Mouse (Mus musculus) lung, postnatal 14 days (tissue): ENCODE measurements at regions not wholly inside any gene's neighbourhood (a gene's known extent, or its start where the extent isn't known, plus 50 kb on each side); places are given as distances from the start of the nearest gene placed in this dataset.

Experiments
- DNase-seq: peaks from one replicate; pipeline ENCODE4 v3.0.0; 2021

- peak; percentile 4 for DNase-seq
Observed at GRCm38 (mm10) chr13:52702201-52702611, 119.2 kb downstream of the Syk start.

DNA sequence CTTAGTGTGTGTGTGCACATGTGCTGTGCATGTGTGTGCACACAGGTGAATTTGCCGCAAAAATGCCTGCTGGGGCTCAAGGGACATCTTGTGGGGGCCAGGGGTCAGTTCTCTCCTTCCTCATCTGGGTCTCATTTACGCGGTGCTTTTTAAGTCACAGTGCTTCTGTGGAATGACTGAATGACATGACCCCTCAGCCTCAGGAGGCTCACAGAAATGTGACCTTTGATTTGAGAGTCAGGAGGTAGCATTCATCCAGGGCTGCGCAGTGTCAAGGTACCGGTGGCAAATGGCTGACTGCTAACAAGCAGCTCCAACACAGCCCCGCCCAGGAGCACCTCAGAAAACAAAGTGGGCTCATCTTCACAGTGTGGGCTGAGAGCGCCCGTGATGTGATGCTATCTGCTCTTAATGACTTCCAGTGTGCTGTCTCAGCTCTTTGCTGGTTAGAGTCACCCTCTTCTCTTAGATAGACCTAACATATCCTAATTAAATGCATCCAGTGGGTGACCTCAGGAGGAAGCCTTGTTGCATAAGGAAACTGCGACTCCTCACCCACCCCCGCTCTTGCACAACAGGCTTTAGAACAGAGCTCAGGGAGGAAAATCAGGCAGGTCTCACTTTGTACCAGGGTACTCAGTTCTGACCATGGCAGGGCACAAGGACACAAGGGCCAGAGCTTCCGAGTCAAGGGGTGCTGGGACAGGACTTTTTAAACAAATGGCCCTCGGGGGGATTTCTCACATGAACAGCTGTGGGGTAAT lies 120.6 kb downstream of the Syk start:
- DNase-seq, result peak; percentile 17

- DNase-seq, result peak; percentile 11
Observed at GRCm38 (mm10) chr13:52704673-52705072, 121.7 kb downstream of the Syk start.

DNA sequence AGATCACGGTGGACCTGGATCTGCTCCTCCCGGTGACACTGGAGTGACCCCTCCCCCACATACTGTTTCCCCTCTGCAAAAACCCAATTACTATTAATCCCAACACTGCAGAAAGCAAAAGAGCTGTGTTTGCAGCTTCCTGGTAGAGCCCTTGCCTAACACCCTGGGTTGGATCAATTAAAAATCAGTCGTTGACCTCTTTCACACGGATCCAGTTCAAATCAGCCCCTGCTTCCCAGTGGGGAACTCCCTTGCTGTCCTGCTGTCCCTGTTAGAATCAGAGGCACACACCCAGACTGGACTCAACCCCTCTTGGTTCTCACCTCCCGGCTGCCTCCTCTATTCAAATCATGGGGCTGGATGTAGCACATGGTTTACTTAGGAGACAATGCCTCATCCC lies 126.6 kb downstream of the Syk start:
- DNase-seq, result no peak

DNA sequence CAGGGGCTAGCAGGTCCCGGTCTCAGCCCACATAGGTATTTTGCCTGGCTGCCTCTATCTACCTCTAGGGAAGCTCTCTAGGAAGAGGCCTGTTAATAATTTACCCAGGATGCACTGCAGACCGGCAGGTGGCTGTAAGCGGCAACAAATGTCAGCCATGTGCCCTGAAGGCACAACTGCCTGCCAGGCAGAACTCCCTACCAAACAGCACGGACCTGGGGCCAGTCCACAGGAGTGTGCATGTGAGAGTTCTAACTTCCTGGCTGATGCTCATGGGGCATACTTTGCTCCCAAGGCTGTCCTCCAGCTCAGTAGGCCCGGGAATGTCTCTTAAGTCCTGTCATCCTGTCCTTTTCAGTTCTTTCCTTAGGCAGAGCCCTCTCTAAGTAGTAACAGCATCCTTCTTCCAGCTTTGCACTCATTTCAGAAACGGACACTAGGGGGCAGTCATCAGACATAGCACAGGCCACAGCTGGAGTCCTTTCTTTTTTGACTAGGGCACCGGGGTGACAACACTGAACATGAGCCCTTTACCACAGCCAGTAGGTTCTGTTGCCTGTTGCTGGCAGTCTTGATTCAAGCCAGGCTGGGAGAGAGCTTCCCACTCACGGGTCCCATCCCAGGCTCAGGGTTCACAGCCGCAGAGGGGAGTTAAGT lies 128.9 kb downstream of the Syk start:
- DNase-seq, result peak; percentile 90

DNA sequence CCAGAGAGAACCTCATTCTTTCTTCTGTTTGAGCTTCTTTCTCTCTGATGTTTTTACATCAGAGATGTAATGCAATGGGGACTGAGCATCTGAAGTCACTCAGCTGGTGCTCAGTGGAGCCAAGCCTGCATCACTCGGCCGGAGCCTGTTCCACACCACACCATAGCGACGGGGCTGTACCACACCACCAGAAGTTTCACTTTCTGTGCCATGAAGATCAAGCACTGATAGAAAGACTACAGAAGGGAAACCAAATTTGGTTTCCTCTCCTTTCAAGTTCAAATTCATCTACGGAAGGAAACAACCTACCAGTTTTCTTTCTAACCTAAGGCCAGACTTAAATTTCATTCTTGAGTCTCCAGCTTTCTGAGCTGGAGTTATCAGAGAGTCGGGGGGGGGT lies 138.5 kb downstream of the Syk start:
- no peak for DNase-seq

- DNase-seq, result no peak
Observed at GRCm38 (mm10) chr13:52722718-52723117, 139.7 kb downstream of the Syk start.

DNA sequence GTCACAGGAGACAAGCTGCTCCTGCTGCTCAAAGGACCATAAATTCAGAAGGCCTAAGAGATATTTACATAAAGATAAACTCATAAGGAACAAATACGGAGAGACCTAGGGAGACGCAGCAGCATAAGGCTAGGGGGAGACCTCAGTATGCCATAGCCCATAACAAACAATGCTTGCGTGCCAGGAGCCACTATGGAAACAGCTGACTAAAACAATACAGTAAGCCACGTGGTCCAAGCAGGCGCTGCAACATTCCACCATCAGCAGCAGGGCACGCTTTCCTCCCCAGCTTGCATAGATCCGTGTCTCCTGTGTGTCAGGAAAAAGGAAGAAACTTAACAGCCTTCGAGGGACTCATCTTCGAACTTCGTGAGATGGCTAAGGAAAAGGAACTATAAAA lies 143.1 kb downstream of the Syk start:
- DNase-seq, result no peak

GRCm38 (mm10) chr13:52726525-52726924 lies 143.6 kb downstream of the Syk start:
- no peak for DNase-seq

DNA sequence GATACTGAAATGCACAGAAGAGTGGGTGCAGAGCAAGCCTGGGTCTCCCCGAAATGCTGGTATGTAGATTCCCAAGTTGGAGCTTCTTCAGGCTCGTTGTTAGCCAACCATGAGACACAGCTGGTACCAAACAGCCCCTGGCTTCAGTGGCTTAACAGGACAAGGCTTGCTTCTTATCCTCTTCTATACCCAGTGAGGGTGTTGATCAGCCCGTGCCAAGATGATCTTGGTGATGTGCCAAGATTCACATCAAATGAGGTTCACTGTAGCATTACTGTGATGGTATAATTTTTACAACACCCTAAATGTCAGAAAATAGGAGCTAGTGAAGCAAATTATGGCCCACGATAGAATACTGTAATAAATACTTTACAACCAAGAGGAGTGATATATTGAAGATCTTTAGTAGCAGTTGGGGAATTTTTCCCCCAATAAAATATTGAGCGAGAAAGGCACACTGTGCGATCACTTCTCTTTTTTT lies 152.5 kb downstream of the Syk start:
- DNase-seq, result no peak

DNA sequence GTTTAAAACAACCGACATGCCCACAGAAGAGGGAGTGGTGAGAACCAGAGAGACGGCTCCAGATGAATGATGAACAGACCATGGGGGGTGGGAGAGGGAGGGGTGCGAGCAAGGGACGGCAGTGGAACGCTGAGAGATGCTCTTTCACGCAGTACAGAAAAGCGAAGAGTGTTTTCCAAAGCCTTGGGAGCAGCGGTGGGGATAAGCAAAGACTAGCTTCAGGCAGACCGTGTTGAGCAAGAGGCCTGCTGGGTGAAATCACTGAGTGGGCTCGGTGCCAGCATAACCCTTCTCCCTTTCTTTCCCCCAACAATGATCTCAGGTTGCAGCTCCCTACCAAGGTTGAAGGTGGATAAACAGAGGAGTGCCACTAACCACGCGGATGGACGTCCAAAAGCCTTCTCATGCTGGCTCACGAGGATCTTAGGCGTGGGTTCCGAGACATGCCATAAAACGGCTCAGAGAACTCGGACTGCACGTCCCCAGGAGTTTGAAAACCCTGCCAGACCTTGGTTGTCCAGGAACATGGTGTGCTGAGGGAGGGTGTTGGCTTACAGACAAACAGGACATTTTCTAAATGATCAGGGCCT lies 153.1 kb downstream of the Syk start:
- DNase-seq, result peak; percentile 53

GRCm38 (mm10) chr13:52738095-52738660 lies 155.2 kb downstream of the Syk start:
- DNase-seq, result no peak

- DNase-seq, result no peak
Observed at GRCm38 (mm10) chr13:52741371-52741770, 158.4 kb downstream of the Syk start.

DNA sequence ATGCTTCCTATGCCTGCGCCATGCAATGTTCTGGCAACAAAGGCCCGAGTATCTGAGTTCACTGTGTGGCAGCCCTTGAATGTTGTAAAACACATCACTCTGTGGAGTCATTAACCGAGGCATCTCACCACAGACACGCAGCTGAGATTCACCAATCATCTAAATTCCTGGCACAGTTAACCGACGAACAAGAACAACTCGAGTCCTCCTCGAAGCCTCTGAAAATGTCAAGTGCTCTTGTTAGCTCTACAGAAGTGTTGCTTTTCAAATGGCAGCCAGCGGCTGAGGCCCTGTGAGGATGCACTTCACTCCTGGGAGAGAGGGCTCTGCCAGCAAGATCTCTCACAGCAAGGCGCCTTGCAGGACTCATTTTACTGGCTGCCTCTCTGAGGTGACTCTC lies 173.0 kb downstream of the Syk start:
- peak; percentile 51 for DNase-seq

DNA sequence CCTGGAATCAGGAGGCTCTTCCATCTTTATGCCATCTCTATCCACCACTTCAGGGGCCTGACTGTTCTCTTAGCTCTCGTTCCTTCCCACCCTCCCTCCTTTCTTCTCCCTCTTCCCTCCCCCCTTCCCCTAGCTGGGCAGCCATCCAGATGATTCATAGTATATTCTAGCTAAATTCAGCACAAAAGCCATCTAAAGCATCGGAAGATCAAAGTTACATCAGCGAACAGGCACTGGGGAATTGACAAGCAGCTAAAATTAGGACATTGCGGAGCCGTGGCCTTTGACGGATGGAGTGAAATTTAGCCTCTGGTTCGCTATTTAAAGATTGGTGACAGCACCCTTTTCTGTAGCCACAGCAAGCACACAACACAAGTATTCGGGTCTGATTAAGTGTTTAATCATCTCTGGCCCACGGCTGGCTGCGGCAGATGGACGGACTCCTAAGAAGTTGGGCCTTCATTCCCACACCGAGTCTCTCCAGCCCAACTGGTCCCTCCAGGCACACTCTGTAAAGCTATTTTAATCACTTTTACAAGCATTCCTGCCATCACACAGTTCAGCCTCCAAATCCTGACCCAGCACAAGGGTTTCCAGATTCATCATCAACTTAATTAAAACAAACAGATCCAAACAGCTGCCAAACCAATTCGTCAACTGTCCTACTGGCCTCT lies 163.8 kb downstream of the Auh start:
- peak; percentile 74 for DNase-seq

DNA sequence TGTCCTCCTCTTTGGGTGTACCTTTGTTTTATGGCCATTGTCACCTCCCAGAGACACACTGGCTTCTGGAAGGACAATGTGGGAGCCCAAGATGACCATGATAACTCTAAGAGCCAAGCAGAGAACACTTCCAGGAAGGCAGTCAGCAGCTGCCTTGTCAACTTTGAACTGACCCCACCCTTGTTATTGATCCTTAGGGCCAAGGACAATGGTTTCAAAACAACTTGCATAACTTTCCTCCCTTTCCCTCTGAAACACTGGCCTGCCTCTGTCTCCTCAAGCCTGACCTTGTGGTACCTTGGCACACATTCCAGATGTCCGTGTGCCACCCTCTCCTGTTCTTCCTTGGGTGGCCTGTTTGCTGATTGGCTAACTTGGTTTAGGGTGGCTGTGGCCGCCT lies 163.2 kb downstream of the Auh start:
- no peak for DNase-seq

- DNase-seq, result no peak
Observed at GRCm38 (mm10) chr13:52769956-52770355, 159.5 kb downstream of the Auh start.

DNA sequence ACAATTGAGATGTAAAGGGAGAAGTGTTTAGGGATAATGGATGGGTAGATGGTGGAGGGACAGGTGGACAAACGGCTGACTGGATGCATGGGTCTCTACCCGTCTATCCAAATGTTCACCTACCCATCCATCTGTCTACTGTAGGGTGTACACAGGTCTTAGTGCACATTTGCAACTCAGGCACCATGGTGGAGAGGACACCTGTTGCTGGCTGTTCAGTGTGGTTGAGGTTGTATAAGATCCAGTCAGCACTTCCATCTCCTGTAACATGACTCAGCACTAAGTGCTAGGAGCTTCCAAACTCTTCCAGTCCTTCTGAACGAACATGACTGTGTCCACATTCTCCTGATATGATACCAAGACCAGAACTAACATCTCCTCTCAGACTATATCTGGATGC lies 158.0 kb downstream of the Auh start:
- no peak for DNase-seq

DNA sequence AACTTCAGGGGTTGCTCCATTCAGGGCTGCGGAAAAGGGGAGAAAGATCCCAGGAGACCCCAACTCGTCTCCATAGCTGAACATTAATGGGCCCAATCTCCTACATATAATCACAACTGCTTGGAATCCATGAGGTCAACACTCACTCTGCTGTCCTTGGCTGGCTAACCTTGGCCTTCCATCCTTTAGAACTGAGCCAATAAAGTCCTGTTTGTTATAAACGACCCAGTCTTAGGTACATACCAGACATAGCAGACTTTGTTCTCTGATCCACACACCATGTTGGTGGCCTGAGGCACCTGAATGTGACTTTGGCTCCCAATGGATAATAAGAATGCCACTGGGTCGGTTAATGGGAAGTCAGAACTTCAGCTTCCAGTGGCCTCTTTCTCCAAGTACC lies 157.4 kb downstream of the Auh start:
- no peak for DNase-seq

DNA sequence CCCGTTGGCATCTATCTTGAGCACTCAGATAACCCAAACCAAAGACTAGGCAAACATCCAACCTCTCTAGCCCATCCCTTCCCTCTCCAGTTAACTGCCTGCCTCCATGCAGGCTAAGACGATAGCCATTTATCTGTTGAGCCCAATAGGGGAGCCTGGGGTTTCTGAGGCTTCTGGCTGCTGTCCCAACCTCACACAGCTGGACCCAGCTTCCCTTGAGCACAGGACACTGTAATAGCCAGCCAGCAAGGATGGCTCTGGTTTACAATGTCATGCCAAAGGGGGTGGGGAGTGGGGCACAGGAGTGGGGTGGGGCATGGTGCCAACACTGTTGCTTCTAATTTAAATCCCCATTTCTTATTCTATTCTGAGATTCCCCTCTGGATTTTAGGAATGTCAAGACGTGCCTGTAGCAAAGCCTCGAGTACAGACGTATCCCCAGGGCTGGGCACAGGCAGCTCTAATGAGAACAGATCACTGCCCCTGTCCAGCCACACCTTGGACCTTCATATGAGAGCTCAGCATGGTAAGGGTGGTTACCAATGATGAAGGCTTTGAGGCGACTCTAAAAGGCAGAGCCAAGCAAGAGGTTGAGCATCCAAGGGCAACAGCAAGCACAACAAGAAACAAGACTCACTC lies 152.0 kb downstream of the Auh start:
- peak; percentile 21 for DNase-seq

GRCm38 (mm10) chr13:52778848-52779247 lies 150.6 kb downstream of the Auh start:
- DNase-seq, result no peak
